Mouse (Mus musculus) Muller cell, postnatal 12 days (primary cell): ENCODE results near the gene Ppp2r5b.

Experiments
- DNase-seq: peaks from one replicate; pipeline ENCODE4 v3.0.0-alpha.2; 2015; ENCODE audit errors: inconsistent ontology term

Ppp2r5b gene

GRCm38 (mm10) chr19:6235084-6236052 lies at the start of gene Ppp2r5b:
TSS of gene Ppp2r5b (minus strand) at chr19:6235872.
- DNase-seq = peak; percentile 97

- DNase-seq = no peak
Observed at GRCm38 (mm10) chr19:6285226-6285625, 49.6 kb upstream of the Ppp2r5b start.

- DNase-seq = no peak
Observed at GRCm38 (mm10) chr19:6284502-6284901, 48.8 kb upstream of the Ppp2r5b start.

- DNase-seq = no peak
Observed at GRCm38 (mm10) chr19:6283001-6283400, 47.3 kb upstream of the Ppp2r5b start.

GRCm38 (mm10) chr19:6281122-6282020 lies 45.7 kb upstream of the Ppp2r5b start:
- no peak for DNase-seq

GRCm38 (mm10) chr19:6280554-6280953 lies 44.9 kb upstream of the Ppp2r5b start:
- DNase-seq = no peak

- no peak for DNase-seq
Observed at GRCm38 (mm10) chr19:6279481-6280144, 43.9 kb upstream of the Ppp2r5b start.

GRCm38 (mm10) chr19:6278439-6279073 lies 42.9 kb upstream of the Ppp2r5b start:
- no peak for DNase-seq

GRCm38 (mm10) chr19:6277661-6278438 lies 42.2 kb upstream of the Ppp2r5b start:
- DNase-seq = peak; percentile 95

- peak; percentile 99 for DNase-seq
Observed at GRCm38 (mm10) chr19:6276426-6277421, 41.1 kb upstream of the Ppp2r5b start, which contains the start of gene Ehd1. TSS of gene Ehd1 (plus strand) at chr19:6276725.

GRCm38 (mm10) chr19:6275740-6276389 lies 40.2 kb upstream of the Ppp2r5b start:
- DNase-seq = no peak

- no peak for DNase-seq
Observed at GRCm38 (mm10) chr19:6273998-6274608, 38.4 kb upstream of the Ppp2r5b start.

GRCm38 (mm10) chr19:6273592-6273991 lies 37.9 kb upstream of the Ppp2r5b start:
- DNase-seq = no peak

GRCm38 (mm10) chr19:6272738-6273137 lies 37.1 kb upstream of the Ppp2r5b start:
- DNase-seq = no peak

- DNase-seq = no peak
Observed at GRCm38 (mm10) chr19:6272053-6272452, 36.4 kb upstream of the Ppp2r5b start.

GRCm38 (mm10) chr19:6271206-6271605 lies 35.5 kb upstream of the Ppp2r5b start:
- DNase-seq = no peak

GRCm38 (mm10) chr19:6270661-6271060 lies 35.0 kb upstream of the Ppp2r5b start:
- DNase-seq = no peak

- DNase-seq = no peak
Observed at GRCm38 (mm10) chr19:6269798-6270475, 34.3 kb upstream of the Ppp2r5b start.
